Mouse (Mus musculus) liver, postnatal 0 days (tissue): ENCODE data around the gene Olfr127.

Experiments
- CTCF ChIP-seq: sonication (generic); IDR thresholded peaks from 2 replicates; pipeline ENCODE4 v1.5.1; 2016; ENCODE audit warnings: antibody characterized with exemption, low read depth
- EP300 ChIP-seq: IDR thresholded peaks from 2 replicates; pipeline ENCODE4 v1.6.1; 2016; ENCODE audit warnings: antibody characterized with exemption, low read depth, mild to moderate bottlenecking

- TF ChIP-seq CTCF (no peak), EP300 (no peak)
Measured at GRCm38 (mm10) chr17:37952979-37953378, 52.7 kb downstream of the Olfr127 start, which contains the start of gene Olfr761.
